Mouse (Mus musculus) adrenal gland, postnatal 0 days (tissue): ENCODE data around the gene Wdr83os. TPM values are rescaled to one million over a fixed set of nuclear protein-coding genes. Genes with fewer than 3 reads are reported as not detected.

Experiments
- microRNA-seq: library from miRNA; unstranded; fragments of <30 nt; microRNA quantifications from one replicate; pipeline ENCODE4, GENCODE M21; 2016; ENCODE audit warnings: borderline replicate concordance; ENCODE audit not compliant: insufficient number of aligned reads
- polyA plus RNA-seq: library from polyadenylated mRNA; unstranded; fragments of >200 nt; fragmentation: Nextera tagmentation; extraction: Ambion mirVana; gene quantifications from 2 replicates; pipeline ENCODE4 v1.2.1, GENCODE M21; 2015

The Wdr83os gene
- 109 and 143 TPM in 2 replicates for polyA plus RNA-seq

GRCm38 (mm10) chr8:85080532-85081215 lies at the start of gene Wdr83os:
Gene Wdr83os, plus strand, starts transcription at chr8:85080740.

GRCm38 (mm10) chr8:85036718-85037365 lies 43.7 kb upstream of the Wdr83os start, which contains the start of gene Tnpo2:
Gene Tnpo2, plus strand, starts transcription at chr8:85036915.

GRCm38 (mm10) chr8:85059879-85060616 lies 20.5 kb upstream of the Wdr83os start, which contains the start of gene Fbxw9:
Gene Fbxw9, plus strand, starts transcription at chr8:85060055.

GRCm38 (mm10) chr8:85067982-85068381 lies 12.6 kb upstream of the Wdr83os start, which contains the start of gene Gm5741:
Gene Gm5741, minus strand, starts transcription at chr8:85067982.

GRCm38 (mm10) chr8:85071514-85072281 lies 8.8 kb upstream of the Wdr83os start, which contains the start of gene Dhps:
Gene Dhps, plus strand, starts transcription at chr8:85071757.

GRCm38 (mm10) chr8:85081216-85081555 lies 646 bp downstream of the Wdr83os start, which contains the start of gene Wdr83:
Gene Wdr83, minus strand, starts transcription at chr8:85081306.

GRCm38 (mm10) chr8:85083108-85083813 lies 2.7 kb downstream of the Wdr83os start, which contains the start of gene Man2b1:
Gene Man2b1, plus strand, starts transcription at chr8:85083270.

GRCm38 (mm10) chr8:85122995-85123394 lies 42.5 kb downstream of the Wdr83os start, which contains the start of gene Zfp791:
Gene Zfp791, minus strand, starts transcription at chr8:85123095.

Small RNA genes within 50 kb of the gene (microRNA-seq; reads per million reads assigned to microRNA genes)
- not detected for gene Gm23388
- gene Mir7070 = not detected

Other genes starting within 250 kb of the Wdr83os start
- gene Gadd45gip1, start 249.2 kb upstream of the Wdr83os start, polyA plus RNA-seq = 74.9 and 88.3 TPM in 2 replicates
- gene Rad23a, start 240.1 kb upstream of the Wdr83os start, polyA plus RNA-seq = 80.9 and 112 TPM in 2 replicates
- 326 and 438 TPM in 2 replicates for gene Calr, start 233.8 kb upstream of the Wdr83os start, polyA plus RNA-seq
- gene Farsa, start 223.8 kb upstream of the Wdr83os start, polyA plus RNA-seq = 34.4 and 47.4 TPM in 2 replicates
- gene Syce2, start 208.6 kb upstream of the Wdr83os start, polyA plus RNA-seq = 52.9 and 54.5 TPM in 2 replicates
- gene Gcdh, start 186.8 kb upstream of the Wdr83os start, polyA plus RNA-seq = 29.7 and 48.4 TPM in 2 replicates
- gene Klf1, start 178.8 kb upstream of the Wdr83os start, polyA plus RNA-seq = 9.0 and 20.1 TPM in 2 replicates
- 10.5 and 16.2 TPM in 2 replicates for gene Dnase2a, start 172.2 kb upstream of the Wdr83os start, polyA plus RNA-seq
- gene Mast1, start 143.4 kb upstream of the Wdr83os start, polyA plus RNA-seq = 3.6 and 11.0 TPM in 2 replicates
- 0.12 and 0.61 TPM in 2 replicates for gene Rtbdn, start 133.7 kb upstream of the Wdr83os start, polyA plus RNA-seq
- 0.81 TPM in 1 of 2 replicates, not detected in the other for gene Gm49661, start 111.3 kb upstream of the Wdr83os start, polyA plus RNA-seq
- 788 and 1,010 TPM in 2 replicates for gene Prdx2, start 111.2 kb upstream of the Wdr83os start, polyA plus RNA-seq
- gene Rnaseh2a, start 111.0 kb upstream of the Wdr83os start, polyA plus RNA-seq = 136 and 227 TPM in 2 replicates
- 25.6 and 40.6 TPM in 2 replicates for gene Junb, start 102.0 kb upstream of the Wdr83os start, polyA plus RNA-seq
- gene Hook2, start 90.1 kb upstream of the Wdr83os start, polyA plus RNA-seq = 8.6 and 12.6 TPM in 2 replicates
- gene Best2, start 66.2 kb upstream of the Wdr83os start, polyA plus RNA-seq = not detected in 2 replicates
- gene Asna1, start 55.5 kb upstream of the Wdr83os start, polyA plus RNA-seq = 101 and 111 TPM in 2 replicates
- gene Trir, start 53.9 kb upstream of the Wdr83os start, polyA plus RNA-seq = 114 and 124 TPM in 2 replicates
- gene Tnpo2, start 43.8 kb upstream of the Wdr83os start, polyA plus RNA-seq = 15.4 and 16.3 TPM in 2 replicates
- 33.5 and 34.5 TPM in 2 replicates for gene Fbxw9, start 20.7 kb upstream of the Wdr83os start, polyA plus RNA-seq
- not detected in 2 replicates for gene Gm5741, start 12.8 kb upstream of the Wdr83os start, polyA plus RNA-seq
- 54.9 and 58.6 TPM in 2 replicates for gene Dhps, start 9.0 kb upstream of the Wdr83os start, polyA plus RNA-seq
- 23.8 and 33.0 TPM in 2 replicates for gene Wdr83, start 566 bp downstream of the Wdr83os start, polyA plus RNA-seq
- 30.0 and 40.0 TPM in 2 replicates for gene Man2b1, start 2.5 kb downstream of the Wdr83os start, polyA plus RNA-seq
- gene Zfp791, start 42.4 kb downstream of the Wdr83os start, polyA plus RNA-seq = 1.4 and 2.2 TPM in 2 replicates
- not detected in 2 replicates for gene Cks1brt, start 71.2 kb downstream of the Wdr83os start, polyA plus RNA-seq
- gene Olfr371, start 145.2 kb downstream of the Wdr83os start, polyA plus RNA-seq = not detected in 2 replicates
- gene Orc6, start 218.9 kb downstream of the Wdr83os start, polyA plus RNA-seq = 61.5 and 63.4 TPM in 2 replicates
- gene Vps35, start 219.1 kb downstream of the Wdr83os start, polyA plus RNA-seq = 140 and 147 TPM in 2 replicates